Mouse (Mus musculus): ENCODE measurements around the gene Hist3h2ba. TPM values are rescaled to one million over a fixed set of nuclear protein-coding genes. Genes with fewer than 3 reads are reported as not detected.

Gene Hist3h2ba
- polyA plus RNA-seq, 1 experiment = 0.97 TPM

GRCm38 (mm10) chr11:58964216-58964615, 15.5 kb downstream of the Hist3h2ba start:
- DNase-seq (ENCODE audit: low read depth) = no peak

GRCm38 (mm10) chr11:58965001-58965760, 16.5 kb downstream of the Hist3h2ba start:
- no peak for DNase-seq (ENCODE audit: low read depth)

GRCm38 (mm10) chr11:58967346-58967745, 18.6 kb downstream of the Hist3h2ba start:
- no peak for DNase-seq (ENCODE audit: low read depth)

- no peak for DNase-seq (ENCODE audit: low read depth)
Measured at GRCm38 (mm10) chr11:58968551-58968950, 19.8 kb downstream of the Hist3h2ba start.

GRCm38 (mm10) chr11:58969027-58969426, 20.3 kb downstream of the Hist3h2ba start:
- DNase-seq (ENCODE audit: low read depth) = no peak

- no peak for DNase-seq (ENCODE audit: low read depth)
Measured at GRCm38 (mm10) chr11:58969659-58970058, 20.9 kb downstream of the Hist3h2ba start.

- no peak for DNase-seq (ENCODE audit: low read depth)
Measured at GRCm38 (mm10) chr11:58970831-58971530, 22.3 kb downstream of the Hist3h2ba start.

- DNase-seq (ENCODE audit: low read depth) = no peak
Measured at GRCm38 (mm10) chr11:58971796-58972195, 23.1 kb downstream of the Hist3h2ba start.

GRCm38 (mm10) chr11:58974414-58974813, 25.7 kb downstream of the Hist3h2ba start:
- DNase-seq (ENCODE audit: low read depth) = no peak

- no peak for DNase-seq (ENCODE audit: low read depth)
Measured at GRCm38 (mm10) chr11:58977150-58977549, 28.4 kb downstream of the Hist3h2ba start.

GRCm38 (mm10) chr11:58977607-58978026, 28.9 kb downstream of the Hist3h2ba start:
- no peak for DNase-seq (ENCODE audit: low read depth)

- DNase-seq (ENCODE audit: low read depth) = no peak
Measured at GRCm38 (mm10) chr11:58978027-58978705, 29.4 kb downstream of the Hist3h2ba start, which contains the start of gene Trim11. Trim11 (plus strand) TSS chr11:58978093.

- DNase-seq (ENCODE audit: low read depth) = no peak
Measured at GRCm38 (mm10) chr11:58978706-58979030, 29.9 kb downstream of the Hist3h2ba start.

GRCm38 (mm10) chr11:58979183-58979582, 30.5 kb downstream of the Hist3h2ba start:
- DNase-seq (ENCODE audit: low read depth) = no peak

GRCm38 (mm10) chr11:58979661-58980060, 30.9 kb downstream of the Hist3h2ba start:
- peak; percentile 66 for DNase-seq (ENCODE audit: low read depth)

GRCm38 (mm10) chr11:58980381-58980990, 31.8 kb downstream of the Hist3h2ba start:
- DNase-seq (ENCODE audit: low read depth) = no peak

- no peak for DNase-seq (ENCODE audit: low read depth)
Measured at GRCm38 (mm10) chr11:58981541-58982447, 33.1 kb downstream of the Hist3h2ba start.

- DNase-seq (ENCODE audit: low read depth) = no peak
Measured at GRCm38 (mm10) chr11:58982471-58983097, 33.9 kb downstream of the Hist3h2ba start.

- no peak for DNase-seq (ENCODE audit: low read depth)
Measured at GRCm38 (mm10) chr11:58983691-58984341, 35.1 kb downstream of the Hist3h2ba start.

- DNase-seq (ENCODE audit: low read depth) = no peak
Measured at GRCm38 (mm10) chr11:58984657-58985056, 35.9 kb downstream of the Hist3h2ba start.

Measured in gonadal fat pad, adult 2 months (tissue).